Mouse (Mus musculus) limb, embryonic 11.5 days (tissue): ENCODE results near the gene Zfp787. TPM values are rescaled to one million over a fixed set of nuclear protein-coding genes. Genes with fewer than 3 reads are reported as not detected.

Source experiments
- ATAC-seq: fragments of 200-750 bp; cut with Nextera tagmentation; 2 replicates; pipeline ENCODE4 v1.8.0; 2017; ENCODE audit warnings: low read depth; ENCODE audit not compliant: insufficient number of reproducible peaks, low FRiP score, low TSS enrichment
- DNase-seq: peaks from one replicate; pipeline ENCODE4 v3.0.0-alpha.2; 2015; ENCODE audit warnings: low spot score
- H3K27ac ChIP-seq: fragments of 300-500 bp; sonication (generic); replicated peaks from 2 replicates; pipeline ENCODE4 v1.5.1; 2014; ENCODE audit warnings: low read depth, mild to moderate bottlenecking, low read length
- H3K27me3 ChIP-seq: fragments of 300-500 bp; sonication (generic); 2 replicates; pipeline ENCODE4 v1.6.1; 2014; ENCODE audit warnings: mild to moderate bottlenecking, low read length, mixed read lengths; ENCODE audit not compliant: control insufficient read depth, insufficient read depth
- H3K36me3 ChIP-seq: fragments of 300-500 bp; sonication (generic); 2 replicates; pipeline ENCODE4 v1.6.1; 2014; ENCODE audit warnings: mild to moderate bottlenecking, low read length, moderate library complexity, mixed read lengths; ENCODE audit not compliant: control insufficient read depth, insufficient read depth
- H3K4me1 ChIP-seq: fragments of 300-500 bp; sonication (generic); 2 replicates; pipeline ENCODE4 v1.6.1; 2014; ENCODE audit warnings: low read length, mixed read lengths; ENCODE audit not compliant: control insufficient read depth, insufficient read depth
- H3K4me2 ChIP-seq: fragments of 300-500 bp; sonication (generic); 2 replicates; pipeline ENCODE4 v1.6.1; 2014; ENCODE audit warnings: low read depth, mild to moderate bottlenecking, moderate library complexity; ENCODE audit not compliant: severe bottlenecking
- H3K4me3 ChIP-seq: fragments of 300-500 bp; sonication (generic); 2 replicates; pipeline ENCODE4 v1.5.1; 2014; ENCODE audit warnings: low read depth, low read length
- H3K9ac ChIP-seq: fragments of 300-500 bp; sonication (generic); 2 replicates; pipeline ENCODE4 v1.6.1; 2014; ENCODE audit warnings: mild to moderate bottlenecking, low read length
- H3K9me3 ChIP-seq: fragments of 300-500 bp; sonication (generic); 2 replicates; pipeline ENCODE4 v1.6.1; 2016; ENCODE audit warnings: low read length; ENCODE audit not compliant: control insufficient read depth
- WGBS: fragments of 180-500 bp; shearing (Covaris S2); extraction: QIAGEN DNeasy Blood & Tissue Kit; methylation state at CpG from one replicate; pipeline ENCODE4 v1.1.7; 2014; 5-methylcytosine and 5-hydroxymethylcytosine counted together
- polyA plus RNA-seq: library from polyadenylated mRNA; unstranded; fragments of >200 nt; fragmentation: Nextera tagmentation; extraction: Ambion mirVana; gene quantifications from 2 replicates; pipeline ENCODE4 v1.2.1, GENCODE M21; 2014

Gene Zfp787
- polyA plus RNA-seq, 1 experiment from 2014 or later = 13.2 TPM

DNA sequence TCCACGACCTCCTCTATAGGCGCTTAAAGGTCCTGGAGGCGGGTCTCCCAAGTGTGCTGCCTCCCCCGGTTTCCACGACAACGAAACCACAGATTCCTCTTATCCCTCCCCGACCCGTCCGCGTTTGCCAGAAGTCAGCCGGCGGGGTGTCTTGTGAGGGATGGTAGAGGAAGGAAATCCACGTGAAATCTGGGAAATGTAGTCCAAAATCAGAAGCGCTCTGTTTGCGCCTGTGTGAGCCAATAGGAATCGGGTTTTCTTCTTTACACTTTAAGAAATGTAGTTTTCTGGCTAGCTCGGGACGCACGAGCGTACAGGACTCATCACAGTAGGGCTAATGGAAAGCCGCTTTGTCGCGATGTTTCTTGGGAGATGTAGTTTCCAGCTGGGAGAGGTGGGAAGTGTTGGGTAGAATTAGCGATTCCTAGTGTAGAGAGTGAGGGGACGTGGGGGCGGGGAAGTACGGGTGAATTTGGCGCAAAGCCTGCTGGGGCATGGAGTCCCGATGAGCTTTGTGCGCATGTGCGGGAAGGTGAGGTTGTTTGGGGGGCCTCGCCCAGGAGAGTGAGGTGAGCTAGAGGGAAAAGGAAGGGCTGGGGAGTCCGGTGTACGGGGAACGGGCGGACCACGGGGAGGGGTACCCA lies 16.3 kb upstream of the Zfp787 start, which contains the start of gene Zfp444:
TSS of gene Zfp444 (plus strand) at position 221 of the 644 bp plus-strand sequence.
- Histone ChIP-seq H3K9ac (peak within 1 kb of the TSS; percentile 67), H3K4me1 (no peaks in the 10 kb centered on the region), H3K4me2 (peak within 1 kb of the TSS; percentile 72), H3K27me3 (no peaks in the 10 kb centered on the region), H3K27ac (0 out of 2 replicates have a peak within 1 kb of the TSS, but pooled peaks have one; percentile 5), H3K4me3 (peak within 1 kb of the TSS; percentile 67), H3K9me3 (no peaks in the 10 kb centered on the region), H3K36me3 (no peaks in the 10 kb centered on the region)
- ATAC-seq (peak; percentile 97), DNase-seq (peak; percentile 97)
- under 1% methylated on average over 37 of the region's 37 CpGs for WGBS

DNA sequence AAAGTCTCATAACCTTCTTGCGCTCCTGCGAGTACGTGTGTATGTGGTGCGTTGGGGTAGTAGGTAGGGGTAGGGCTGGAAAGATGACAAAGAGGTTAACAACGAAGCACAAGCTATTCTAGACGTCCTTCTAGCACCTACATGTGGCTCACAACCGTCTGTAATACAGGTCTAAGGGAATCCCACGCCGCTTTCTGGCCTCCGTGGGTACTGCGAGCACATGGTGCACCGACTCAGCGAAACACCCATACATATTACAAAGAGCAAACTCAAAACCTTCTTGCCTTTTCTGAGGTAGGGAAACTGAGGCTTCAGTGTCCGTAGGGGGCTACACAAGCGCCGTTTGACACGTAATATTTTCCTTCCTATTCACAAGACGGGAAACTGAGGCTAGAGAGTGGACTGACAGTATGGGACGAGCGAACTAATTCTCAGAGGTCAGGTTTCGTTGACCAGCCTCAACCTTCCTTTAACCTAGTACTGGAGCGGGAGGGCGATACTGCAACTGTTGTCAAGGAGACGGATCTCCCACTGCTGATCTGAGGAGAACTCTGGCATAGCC lies 15.7 kb upstream of the Zfp787 start:
- H3K27me3 ChIP-seq = no peaks in the 10 kb centered on the region
- DNase-seq = peak; percentile 70
- 0 out of 2 replicates have a peak overlapping the region, but pooled peaks have one; percentile 5 for H3K27ac ChIP-seq
- H3K4me2 ChIP-seq = peak overlapping the region; percentile 72
- H3K9ac ChIP-seq = peak overlapping the region; percentile 53
- ATAC-seq = 0 out of 2 replicates have a peak, but pooled peaks have one; percentile 4
- peak overlapping the region; percentile 67 for H3K4me3 ChIP-seq
- H3K36me3 ChIP-seq = no peaks in the 10 kb centered on the region
- H3K4me1 ChIP-seq = no peaks in the 10 kb centered on the region
- WGBS = under 1% methylated on average over 24 of the region's 24 CpGs
- no peaks in the 10 kb centered on the region for H3K9me3 ChIP-seq

- H3K27me3 ChIP-seq = no peaks in the 10 kb centered on the region
- peak overlapping the region; percentile 72; the same call in 1 of the 2 replicates for H3K4me2 ChIP-seq
- no peak for ATAC-seq
- no peaks in the 10 kb centered on the region for H3K4me1 ChIP-seq
- H3K36me3 ChIP-seq = no peaks in the 10 kb centered on the region
- H3K27ac ChIP-seq = no peak overlapping the region
- no peak overlapping the region for H3K9ac ChIP-seq
- H3K9me3 ChIP-seq = no peaks in the 10 kb centered on the region
- 50% methylated on average over 6 of the region's 6 CpGs for WGBS
- no peak for DNase-seq
- H3K4me3 ChIP-seq = no peak overlapping the region
Observed at GRCm38 (mm10) chr7:6170871-6171270, 15.1 kb upstream of the Zfp787 start.

DNA sequence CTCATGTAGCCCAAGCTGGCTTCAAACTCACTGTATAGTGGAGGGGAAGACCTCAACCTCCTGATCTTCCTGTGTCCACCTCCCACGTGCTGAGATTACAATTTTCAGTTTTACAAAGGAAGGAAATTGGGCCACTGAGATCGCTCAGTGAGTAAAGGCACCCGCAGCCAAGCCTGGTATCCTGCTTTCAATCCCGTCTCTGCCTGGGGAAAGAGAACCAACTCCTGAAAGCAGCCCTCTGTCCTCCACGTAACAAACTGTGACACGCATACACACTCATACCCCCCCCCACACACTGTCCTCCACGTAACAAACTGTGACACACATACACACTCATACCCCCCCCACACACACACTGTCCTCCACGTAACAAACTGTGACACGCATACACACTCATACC lies 14.6 kb upstream of the Zfp787 start:
- Histone ChIP-seq H3K9ac (no peak overlapping the region), H3K4me1 (no peaks in the 10 kb centered on the region), H3K27ac (no peak overlapping the region), H3K9me3 (no peaks in the 10 kb centered on the region), H3K27me3 (no peaks in the 10 kb centered on the region), H3K4me3 (no peak overlapping the region), H3K36me3 (no peaks in the 10 kb centered on the region), H3K4me2 (no peak overlapping the region)
- WGBS = 83% methylated on average over 9 of the region's 9 CpGs
- no peak for ATAC-seq
- no peak for DNase-seq

GRCm38 (mm10) chr7:6169403-6169802 lies 13.6 kb upstream of the Zfp787 start:
- Histone ChIP-seq H3K4me1 (no peaks in the 10 kb centered on the region), H3K27me3 (no peaks in the 10 kb centered on the region), H3K4me2 (no peak overlapping the region), H3K9ac (no peak overlapping the region), H3K27ac (no peak overlapping the region), H3K36me3 (no peaks in the 10 kb centered on the region), H3K4me3 (no peak overlapping the region), H3K9me3 (no peaks in the 10 kb centered on the region)
- no peak for DNase-seq
- no peak for ATAC-seq
- WGBS = 68% methylated on average over 3 of the region's 3 CpGs

- no peak for ATAC-seq
- Histone ChIP-seq H3K4me1 (no peaks in the 10 kb centered on the region), H3K27ac (no peak overlapping the region), H3K4me2 (no peak overlapping the region), H3K36me3 (no peaks in the 10 kb centered on the region), H3K9ac (no peak overlapping the region), H3K27me3 (no peaks in the 10 kb centered on the region), H3K9me3 (no peaks in the 10 kb centered on the region), H3K4me3 (no peak overlapping the region)
- DNase-seq = no peak
- 69% methylated on average over 5 of the region's 5 CpGs for WGBS
Observed at GRCm38 (mm10) chr7:6164671-6165070, 8.9 kb upstream of the Zfp787 start.

DNA sequence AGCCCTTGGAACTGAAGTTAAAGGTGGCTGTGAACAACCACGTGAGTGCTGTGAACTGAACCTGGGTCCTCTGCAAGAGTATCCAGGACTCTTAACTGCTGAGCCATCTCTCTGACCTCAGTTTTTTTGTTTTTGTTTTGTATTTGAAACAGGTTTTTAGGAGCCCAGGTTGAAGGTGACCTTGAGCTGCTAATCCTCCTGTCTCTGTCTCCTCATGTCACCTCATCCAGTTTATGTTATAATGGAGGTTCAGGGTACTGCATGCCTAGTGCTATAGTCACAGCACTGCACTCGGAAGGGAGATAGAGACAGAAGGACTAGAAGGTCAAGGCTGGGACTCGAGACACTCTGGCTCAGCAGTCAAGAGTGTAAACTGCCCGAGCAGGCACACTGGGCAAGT lies 6.4 kb upstream of the Zfp787 start:
- H3K4me1 ChIP-seq = no peaks in the 10 kb centered on the region
- no peak overlapping the region for H3K4me3 ChIP-seq
- no peaks in the 10 kb centered on the region for H3K27me3 ChIP-seq
- no peaks in the 10 kb centered on the region for H3K9me3 ChIP-seq
- no peak overlapping the region for H3K4me2 ChIP-seq
- 83% methylated on average over 4 of the region's 4 CpGs for WGBS
- H3K9ac ChIP-seq = no peak overlapping the region
- no peak for DNase-seq
- no peak overlapping the region for H3K27ac ChIP-seq
- no peaks in the 10 kb centered on the region for H3K36me3 ChIP-seq
- no peak for ATAC-seq

GRCm38 (mm10) chr7:6161541-6161940 lies 5.7 kb upstream of the Zfp787 start:
- H3K27me3 ChIP-seq = no peaks in the 10 kb centered on the region
- H3K36me3 ChIP-seq = no peaks in the 10 kb centered on the region
- H3K4me1 ChIP-seq = peaks cover 4% of the 10 kb centered on the region; the same call in 1 of the 2 replicates
- H3K9ac ChIP-seq = no peak overlapping the region
- no peak overlapping the region for H3K4me3 ChIP-seq
- no peak overlapping the region for H3K4me2 ChIP-seq
- ATAC-seq (no peak), DNase-seq (no peak)
- no peaks in the 10 kb centered on the region for H3K9me3 ChIP-seq
- no peak overlapping the region for H3K27ac ChIP-seq
- WGBS = 61% methylated on average over 3 of the region's 3 CpGs
